Mouse (Mus musculus) G1E (cell line): Measurements from ENCODE around the gene Stk38. TPM values are rescaled to one million over a fixed set of nuclear protein-coding genes. Genes with fewer than 3 reads are reported as not detected.
A peak's percentile ranks its signal among the peaks of the same experiment; 100 is the strongest.

Source experiments
- ATAC-seq: 2 replicates; pipeline ENCODE4 v1.8.0; 2016; ENCODE audit warnings: mild to moderate bottlenecking; ENCODE audit not compliant: insufficient number of reproducible peaks, poor library complexity, low FRiP score, severe bottlenecking; ENCODE audit errors: extremely low read depth
- DNase-seq: peaks from one replicate; pipeline ENCODE4 v3.0.0; 2012; ENCODE audit warnings: low spot score
- H3K27me3 ChIP-seq: 2 replicates; pipeline ENCODE4 v1.6.1; 2012; ENCODE audit warnings: mild to moderate bottlenecking, low read length, inconsistent platforms; ENCODE audit not compliant: insufficient read depth
- H3K36me3 ChIP-seq: replicated peaks from 2 replicates; pipeline ENCODE3; 2012; ENCODE audit warnings: mild to moderate bottlenecking, inconsistent platforms
- H3K4me1 ChIP-seq: 2 replicates; pipeline ENCODE4 v1.6.1; 2012; ENCODE audit warnings: low read depth, low read length, inconsistent platforms, mixed read lengths; ENCODE audit not compliant: insufficient read depth
- H3K4me3 ChIP-seq: 2 replicates; pipeline ENCODE4 v1.5.1; 2012; ENCODE audit warnings: low read depth, mild to moderate bottlenecking, inconsistent platforms, low read length, moderate library complexity, mixed read lengths
- H3K9me3 ChIP-seq: replicated peaks from 2 replicates; pipeline ENCODE4 v1.6.1; 2012; ENCODE audit warnings: inconsistent platforms
- CTCF ChIP-seq: IDR thresholded peaks from 2 replicates; pipeline ENCODE4 v1.5.1; 2012; ENCODE audit warnings: low read depth, low read length, inconsistent platforms, mixed read lengths
- GATA1 ChIP-seq: IDR thresholded peaks from 2 replicates; pipeline ENCODE4 v1.6.1; 2012; ENCODE audit warnings: borderline replicate concordance, low read length, inconsistent platforms, mixed read lengths
- GATA2 ChIP-seq: IDR thresholded peaks from 2 replicates; pipeline ENCODE4 v1.6.1; 2012; ENCODE audit warnings: low read depth, low read length, inconsistent platforms, borderline replicate concordance
- POLR2AphosphoS5 ChIP-seq: IDR thresholded peaks from 2 replicates; pipeline ENCODE4 v1.6.1; 2012; ENCODE audit warnings: low read depth, low read length, inconsistent platforms; ENCODE audit not compliant: insufficient replicate concordance
- TAL1 ChIP-seq: conservative IDR thresholded peaks from 2 replicates; pipeline ENCODE4 v1.6.1; 2012; ENCODE audit warnings: low read depth, low read length, inconsistent platforms, mixed read lengths
- polyA plus RNA-seq: library from polyadenylated mRNA; stranded (reverse); fragments of >175 nt; gene quantifications from 2 replicates; pipeline ENCODE4 v1.2.3, GENCODE M21; 2012
- total RNA-seq, 2 experiments: library from RNA; stranded (forward) in 1 of 2; stranded (reverse) in 1 of 2; fragments of 200-1000 nt in 1 of 2; fragments of >200 nt in 1 of 2; fragmentation: Nextera tagmentation in 1 of 2; gene quantifications; 2 replicates each; pipeline ENCODE4 v1.2.3; 2014 to 2017

Stk38 gene
- total and polyA plus RNA-seq, 3 experiments = 82.7 to 234 (median 97.6) TPM

DNA sequence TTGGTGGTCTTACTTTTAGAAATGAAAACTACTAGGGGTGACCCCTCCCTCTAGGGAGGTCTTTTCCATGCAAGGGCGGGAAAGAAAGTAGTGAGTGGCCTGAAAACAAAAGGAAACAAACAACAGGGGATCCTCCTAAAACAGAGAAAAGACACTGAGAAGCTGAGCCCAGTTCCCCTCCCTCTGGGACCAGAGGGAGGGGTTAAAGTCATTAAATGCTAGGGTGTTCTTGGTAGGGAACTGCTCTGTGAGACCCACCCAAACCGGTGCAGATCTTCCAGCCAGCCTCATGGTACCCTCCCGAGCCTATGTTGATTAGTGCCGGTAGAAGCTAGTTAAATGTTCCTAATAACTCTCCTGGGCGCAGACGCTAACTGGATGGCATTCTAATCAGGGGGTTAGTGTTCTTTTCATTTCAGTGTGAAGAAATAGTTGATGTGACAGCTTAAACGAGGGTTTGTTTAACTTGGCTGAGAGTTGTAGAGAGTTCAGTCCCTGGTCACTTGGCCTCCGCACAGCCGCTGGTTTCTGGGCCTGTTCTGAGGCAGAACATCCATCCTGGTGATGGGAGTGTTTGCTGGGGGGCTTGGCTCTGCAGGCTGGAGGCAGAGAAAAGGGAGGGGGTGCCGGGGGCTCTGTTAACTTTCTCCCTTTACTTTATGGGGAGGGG, 17.2 kb upstream of the Stk38 start:
- no peak for DNase-seq
- H3K9me3 ChIP-seq = no peaks in the 10 kb centered on the region
- ATAC-seq = no peak
- peaks cover 12% of the 10 kb centered on the region for H3K4me1 ChIP-seq
- H3K36me3 ChIP-seq = no peaks in the 10 kb centered on the region
- H3K4me3 ChIP-seq = no peak overlapping the region
- H3K27me3 ChIP-seq = peaks cover 9% of the 10 kb centered on the region; the same call in 1 of the 2 replicates
- TF ChIP-seq TAL1 (no peak), GATA1 (no peak)

DNA sequence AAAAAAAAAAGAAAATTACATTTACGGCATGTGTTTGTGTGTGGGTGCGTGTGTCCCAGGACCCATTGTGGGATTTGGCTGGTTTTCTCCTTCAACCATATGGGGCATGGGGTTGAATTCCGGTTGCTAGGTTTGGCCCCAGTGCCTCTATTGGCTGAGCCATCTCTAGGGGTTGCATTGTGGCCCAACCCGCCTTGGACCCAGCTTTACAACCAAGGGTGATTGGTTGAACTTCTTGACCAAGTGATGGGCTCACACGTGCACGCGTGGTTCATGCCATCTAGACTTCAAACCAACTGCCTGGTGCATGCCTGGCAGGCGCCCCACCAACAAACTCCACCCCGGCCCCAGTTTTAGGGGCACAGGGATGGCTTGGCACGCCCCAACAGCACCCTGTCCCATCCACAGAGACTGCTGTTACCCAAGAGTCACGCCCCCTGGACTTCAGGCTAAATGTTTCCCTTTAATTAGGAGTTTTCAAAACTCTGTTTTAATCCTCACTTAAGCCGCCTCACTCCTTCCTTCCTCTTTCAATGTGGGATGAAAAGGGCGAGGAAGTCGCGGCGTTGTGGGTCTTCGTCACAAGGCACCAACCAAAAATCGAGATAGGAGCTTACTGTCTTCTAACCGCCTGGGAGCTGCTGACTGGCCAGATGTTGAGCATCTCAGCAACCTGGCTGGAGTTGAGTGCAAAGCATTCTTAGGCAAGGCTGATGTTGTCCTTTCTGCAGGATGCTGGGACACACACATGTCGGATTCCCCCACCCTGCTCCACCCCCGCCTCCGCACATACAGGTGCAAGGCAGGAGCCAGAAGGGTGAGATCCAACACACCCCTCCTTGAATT, 16.5 kb upstream of the Stk38 start:
- H3K36me3 ChIP-seq = no peaks in the 10 kb centered on the region
- H3K4me3 ChIP-seq = no peak overlapping the region
- H3K4me1 ChIP-seq = peaks cover 12% of the 10 kb centered on the region
- no peak for DNase-seq
- TF ChIP-seq GATA1 = no peak
- no peak for TF ChIP-seq GATA2
- no peak for TF ChIP-seq CTCF
- H3K9me3 ChIP-seq = no peaks in the 10 kb centered on the region
- peaks cover 9% of the 10 kb centered on the region; the same call in 1 of the 2 replicates for H3K27me3 ChIP-seq
- no peak for ATAC-seq

DNA sequence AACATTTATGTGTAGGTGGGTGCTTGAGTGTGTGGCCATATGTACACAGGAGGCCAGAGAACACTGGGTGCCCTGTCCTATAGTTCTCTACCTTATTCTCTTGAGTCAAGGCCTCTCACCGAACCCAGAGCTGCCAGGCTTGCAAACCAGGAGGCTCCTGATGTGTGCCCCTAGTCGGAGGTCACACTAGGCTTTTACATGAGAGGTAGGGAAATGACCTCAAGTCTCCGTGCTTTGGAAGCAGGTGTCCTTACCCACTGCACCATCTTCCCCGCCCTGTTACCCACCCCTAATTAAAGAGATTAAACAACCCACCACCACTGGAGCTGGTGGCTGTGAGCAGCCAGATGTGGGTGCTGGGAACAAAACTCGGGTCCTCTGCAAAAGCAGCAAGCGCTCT, 15.6 kb upstream of the Stk38 start:
- DNase-seq (no peak), ATAC-seq (no peak)
- Histone ChIP-seq H3K9me3 (no peaks in the 10 kb centered on the region), H3K4me1 (peaks cover 17% of the 10 kb centered on the region), H3K4me3 (no peak overlapping the region), H3K27me3 (peaks cover 9% of the 10 kb centered on the region; the same call in 1 of the 2 replicates), H3K36me3 (no peaks in the 10 kb centered on the region)
- TF ChIP-seq GATA2 (no peak), POLR2AphosphoS5 (no peak), GATA1 (no peak), TAL1 (no peak)

DNA sequence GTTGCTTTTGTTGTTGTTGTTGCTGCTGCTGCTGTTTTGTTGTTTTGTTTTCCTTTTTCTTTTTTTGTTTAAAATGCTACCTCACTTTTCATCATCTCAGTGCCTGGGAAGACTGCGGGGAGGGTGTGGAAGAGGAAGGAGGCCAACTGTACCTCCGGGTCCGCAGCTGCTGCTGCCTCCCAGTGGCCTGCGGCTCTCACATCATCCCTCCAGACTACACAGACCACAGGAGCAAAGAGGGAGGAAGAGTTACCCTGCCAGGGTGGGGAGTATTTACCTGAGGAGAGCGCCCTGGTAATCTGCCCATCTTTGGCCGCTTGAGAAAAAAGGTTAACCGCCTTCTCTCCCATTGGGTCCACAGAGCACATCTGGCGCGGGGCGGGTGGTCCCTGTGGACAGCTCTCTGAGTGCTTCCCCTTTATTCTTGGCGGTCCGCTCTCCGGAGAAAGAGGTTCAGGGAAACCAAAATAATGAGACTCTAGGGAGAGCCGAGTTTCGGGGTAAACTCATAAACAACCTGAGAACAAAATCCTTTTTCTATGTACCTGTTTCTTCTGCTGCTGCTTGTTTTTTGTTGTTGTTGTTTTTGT, 14.5 kb upstream of the Stk38 start:
- H3K4me3 ChIP-seq = no peak overlapping the region
- peaks cover 9% of the 10 kb centered on the region; the same call in 1 of the 2 replicates for H3K27me3 ChIP-seq
- no peaks in the 10 kb centered on the region for H3K36me3 ChIP-seq
- ATAC-seq (no peak), DNase-seq (no peak)
- no peak for TF ChIP-seq TAL1
- no peak for TF ChIP-seq GATA2
- no peak for TF ChIP-seq GATA1
- H3K4me1 ChIP-seq = peaks cover 20% of the 10 kb centered on the region
- H3K9me3 ChIP-seq = no peaks in the 10 kb centered on the region

DNA sequence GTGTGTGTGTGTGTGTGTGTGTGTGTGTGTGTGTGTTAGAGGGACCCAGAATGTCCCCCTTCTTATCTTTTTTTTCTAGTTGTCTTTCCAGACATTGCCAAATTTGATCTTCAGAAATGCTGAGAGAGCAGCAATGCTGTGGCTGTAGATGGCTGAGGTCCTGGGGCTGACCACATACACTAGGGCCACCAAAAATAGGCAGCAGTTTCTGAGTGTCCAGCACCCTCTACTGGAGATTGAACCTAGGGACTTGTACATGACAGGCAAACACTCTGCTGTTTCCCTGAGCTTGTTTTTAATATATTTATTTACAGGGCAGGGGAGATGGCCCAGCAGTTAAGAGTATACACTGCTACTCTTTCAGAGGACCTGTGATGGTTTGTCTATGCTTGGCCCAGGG, 12.6 kb upstream of the Stk38 start:
- Histone ChIP-seq H3K4me1 (peaks cover 24% of the 10 kb centered on the region), H3K27me3 (peaks cover 5% of the 10 kb centered on the region; the same call in 1 of the 2 replicates), H3K4me3 (no peak overlapping the region), H3K36me3 (no peaks in the 10 kb centered on the region), H3K9me3 (no peaks in the 10 kb centered on the region)
- no peak for DNase-seq
- no peak for ATAC-seq
- TF ChIP-seq CTCF (no peak), GATA1 (no peak), GATA2 (no peak), TAL1 (no peak), POLR2AphosphoS5 (no peak)

DNA sequence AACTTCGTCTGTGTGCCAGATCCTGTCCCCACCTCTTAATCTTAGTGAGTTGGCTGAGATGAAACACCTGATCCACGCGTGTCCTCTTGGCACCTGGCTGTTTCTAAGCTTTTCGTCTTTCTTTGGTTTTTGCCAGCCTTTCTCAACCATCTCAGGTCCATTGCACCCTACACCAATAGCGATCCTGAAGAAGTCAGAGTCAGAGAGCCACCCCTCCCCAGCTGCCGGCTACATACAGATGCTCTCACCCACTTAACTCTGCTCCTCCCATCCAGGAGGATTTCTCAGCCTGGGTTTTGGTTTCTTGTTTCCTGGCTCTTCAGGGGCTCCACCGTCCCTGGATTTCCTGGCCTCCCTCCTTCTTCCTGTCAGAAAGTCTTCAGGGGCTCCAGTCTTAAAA, 11.6 kb upstream of the Stk38 start:
- Histone ChIP-seq H3K4me3 (no peak overlapping the region), H3K4me1 (peaks cover 21% of the 10 kb centered on the region), H3K36me3 (no peaks in the 10 kb centered on the region), H3K27me3 (no peaks in the 10 kb centered on the region), H3K9me3 (no peaks in the 10 kb centered on the region)
- ATAC-seq (no peak), DNase-seq (no peak)
- TF ChIP-seq CTCF = no peak

DNA sequence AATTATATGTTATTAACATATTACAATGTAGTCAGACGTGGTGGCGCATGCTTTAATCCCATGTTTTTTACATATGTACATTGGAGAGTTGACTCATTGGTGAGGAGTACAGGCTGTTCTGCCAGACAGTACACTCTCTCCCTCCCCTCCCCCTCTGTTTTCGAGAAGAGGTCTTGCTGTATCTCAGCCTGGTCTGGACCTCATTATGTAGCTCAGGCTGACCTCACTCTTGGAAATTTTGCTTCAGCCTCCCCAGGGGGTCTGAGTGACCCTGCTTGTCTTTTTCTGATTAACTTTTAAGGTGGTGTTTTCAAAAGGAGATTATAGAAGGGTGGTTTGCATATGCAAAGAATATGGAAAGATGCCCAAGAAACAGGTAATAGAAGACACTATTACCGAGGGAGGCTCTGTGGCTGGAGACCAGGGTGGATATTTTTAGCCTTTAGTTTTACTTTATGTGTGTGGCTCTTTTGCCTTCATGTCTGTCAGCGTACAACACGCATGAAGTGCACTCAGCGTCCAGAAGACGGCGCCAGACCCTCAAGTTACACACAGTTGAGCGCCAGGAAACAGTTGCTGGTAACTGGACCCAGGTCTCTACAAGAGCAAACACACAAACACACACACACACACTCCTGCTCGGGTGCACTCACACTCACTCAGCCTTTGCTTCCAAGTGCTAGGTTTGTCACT, 10.6 kb upstream of the Stk38 start:
- no peak overlapping the region for H3K4me3 ChIP-seq
- no peaks in the 10 kb centered on the region for H3K27me3 ChIP-seq
- H3K9me3 ChIP-seq = no peaks in the 10 kb centered on the region
- no peak for ATAC-seq
- H3K4me1 ChIP-seq = peaks cover 17% of the 10 kb centered on the region
- TF ChIP-seq GATA1 (no peak), GATA2 (no peak), TAL1 (no peak), POLR2AphosphoS5 (no peak), CTCF (peak; percentile 57)
- DNase-seq = no peak
- no peaks in the 10 kb centered on the region for H3K36me3 ChIP-seq
